Mouse (Mus musculus) hindbrain, embryonic 12.5 days (tissue): ENCODE data around the gene Hspa12a. TPM values are rescaled to one million over a fixed set of nuclear protein-coding genes. Genes with fewer than 3 reads are reported as not detected.

Experiments
- ATAC-seq: fragments of 200-750 bp; cut with Nextera tagmentation; 2 replicates; pipeline ENCODE4 v1.8.0; 2017; ENCODE audit warnings: moderate TSS enrichment; ENCODE audit not compliant: low FRiP score
- H3K27ac ChIP-seq: fragments of 300-500 bp; sonication (generic); 2 replicates; pipeline ENCODE4 v1.5.1; 2016; ENCODE audit warnings: mild to moderate bottlenecking
- H3K27me3 ChIP-seq: fragments of 300-500 bp; sonication (generic); 2 replicates; pipeline ENCODE4 v1.6.1; 2016; ENCODE audit warnings: mild to moderate bottlenecking
- H3K36me3 ChIP-seq: fragments of 300-500 bp; sonication (generic); 2 replicates; pipeline ENCODE4 v1.6.1; 2016; ENCODE audit warnings: mild to moderate bottlenecking
- H3K4me1 ChIP-seq: fragments of 300-500 bp; sonication (generic); 2 replicates; pipeline ENCODE4 v1.6.1; 2016
- H3K4me2 ChIP-seq: fragments of 300-500 bp; sonication (generic); replicated peaks from 2 replicates; pipeline ENCODE4 v1.6.1; 2016; ENCODE audit warnings: mild to moderate bottlenecking
- H3K4me3 ChIP-seq: fragments of 300-500 bp; sonication (generic); 2 replicates; pipeline ENCODE4 v1.5.1; 2016; ENCODE audit warnings: mild to moderate bottlenecking
- H3K9ac ChIP-seq: fragments of 300-500 bp; sonication (generic); 2 replicates; pipeline ENCODE4 v1.6.1; 2016; ENCODE audit warnings: mild to moderate bottlenecking, moderate library complexity
- H3K9me3 ChIP-seq: fragments of 300-500 bp; sonication (generic); replicated peaks from 2 replicates; pipeline ENCODE4 v1.6.1; 2016; ENCODE audit warnings: mild to moderate bottlenecking
- WGBS: fragments of 180-500 bp; shearing (Covaris S2); methylation state at CpG from one replicate; pipeline ENCODE4 v1.1.7; 2016; 5-methylcytosine and 5-hydroxymethylcytosine counted together
- polyA plus RNA-seq: library from polyadenylated mRNA; unstranded; fragments of >200 nt; fragmentation: Nextera tagmentation; extraction: Ambion mirVana; gene quantifications from 2 replicates; pipeline ENCODE4 v1.2.1, GENCODE M21; 2016

Hspa12a gene
- polyA plus RNA-seq, 1 experiment from 2014 or later, result 42.9 TPM

DNA sequence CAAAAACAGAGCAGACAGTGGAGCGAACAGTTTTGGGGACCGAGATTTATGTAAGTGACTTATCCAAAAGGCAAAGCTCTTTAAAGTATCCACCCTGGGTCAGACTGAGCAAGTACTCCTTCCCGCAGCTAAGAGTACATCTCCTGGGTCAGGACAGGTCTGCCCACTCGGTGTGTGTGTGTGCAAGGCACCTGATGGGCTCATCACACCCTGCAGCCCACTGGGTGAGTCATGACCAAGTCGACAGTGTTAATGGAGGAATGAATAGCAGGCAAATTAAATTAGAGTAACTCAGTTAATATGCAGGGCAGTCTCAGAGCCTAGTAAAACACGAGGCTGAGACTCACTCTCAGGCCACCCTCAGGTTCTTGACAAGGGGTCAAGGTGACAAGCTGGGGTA lies 134.6 kb downstream of the Hspa12a start:
- no peak for ATAC-seq
- 79% methylated on average over 6 of the region's 6 CpGs for WGBS
- H3K4me1 ChIP-seq, result peaks cover 4% of the 10 kb centered on the region; the same call in 1 of the 2 replicates

GRCm38 (mm10) chr19:58806364-58806763 lies 137.1 kb downstream of the Hspa12a start:
- no peak overlapping the region for H3K9ac ChIP-seq
- peaks cover 4% of the 10 kb centered on the region; the same call in 1 of the 2 replicates for H3K4me1 ChIP-seq
- H3K9me3 ChIP-seq, result 0 out of 2 replicates have a peak, but pooled peaks cover 3% of the 10 kb centered on the region
- H3K4me3 ChIP-seq, result no peak overlapping the region
- peaks cover 19% of the 10 kb centered on the region for H3K36me3 ChIP-seq
- H3K27me3 ChIP-seq, result no peaks in the 10 kb centered on the region
- H3K4me2 ChIP-seq, result no peak overlapping the region
- 9% methylated on average over 3 of the region's 3 CpGs for WGBS
- no peak overlapping the region for H3K27ac ChIP-seq
- ATAC-seq, result no peak

More for the DNA sequence above, 134.6 kb downstream of the Hspa12a start:
- H3K9ac ChIP-seq, result no peak overlapping the region
- no peaks in the 10 kb centered on the region for H3K27me3 ChIP-seq
- H3K36me3 ChIP-seq, result peaks cover 10% of the 10 kb centered on the region; the same call in 1 of the 2 replicates
- no peak overlapping the region for H3K4me3 ChIP-seq
- no peak overlapping the region for H3K4me2 ChIP-seq
- H3K27ac ChIP-seq, result no peak overlapping the region
- 0 out of 2 replicates have a peak, but pooled peaks cover 2% of the 10 kb centered on the region for H3K9me3 ChIP-seq

GRCm38 (mm10) chr19:58805191-58805779 lies 138.2 kb downstream of the Hspa12a start:
- 88% methylated on average over 9 of the region's 9 CpGs for WGBS

GRCm38 (mm10) chr19:58795114-58795669 lies 148.3 kb downstream of the Hspa12a start:
- Histone ChIP-seq H3K4me3 (no peak overlapping the region), H3K4me2 (no peak overlapping the region), H3K9ac (no peak overlapping the region), H3K27me3 (no peaks in the 10 kb centered on the region), H3K9me3 (no peaks in the 10 kb centered on the region), H3K36me3 (peaks cover 15% of the 10 kb centered on the region), H3K4me1 (0 out of 2 replicates have a peak, but pooled peaks cover 5% of the 10 kb centered on the region), H3K27ac (no peak overlapping the region)
- WGBS, result 79% methylated on average over 12 of the region's 12 CpGs
- no peak for ATAC-seq

More at GRCm38 (mm10) chr19:58805191-58805779, 138.2 kb downstream of the Hspa12a start:
- Histone ChIP-seq H3K4me3 (no peak overlapping the region), H3K27me3 (no peaks in the 10 kb centered on the region), H3K36me3 (peaks cover 21% of the 10 kb centered on the region), H3K9ac (no peak overlapping the region), H3K9me3 (0 out of 2 replicates have a peak, but pooled peaks cover 3% of the 10 kb centered on the region), H3K4me1 (peaks cover 4% of the 10 kb centered on the region; the same call in 1 of the 2 replicates), H3K4me2 (no peak overlapping the region), H3K27ac (no peak overlapping the region)
- ATAC-seq, result no peak

GRCm38 (mm10) chr19:58794284-58794683 lies 149.2 kb downstream of the Hspa12a start, which contains the start of gene 1700019N19Rik:
Gene 1700019N19Rik, minus strand, starts transcription at chr19:58794461.
- H3K27me3 ChIP-seq, result no peaks in the 10 kb centered on the region
- no peak within 1 kb of the TSS for H3K9ac ChIP-seq
- peaks cover 6% of the 10 kb centered on the region for H3K36me3 ChIP-seq
- no peak within 1 kb of the TSS for H3K4me2 ChIP-seq
- no peak within 1 kb of the TSS for H3K4me3 ChIP-seq
- H3K9me3 ChIP-seq, result no peaks in the 10 kb centered on the region
- H3K4me1 ChIP-seq, result 0 out of 2 replicates have a peak, but pooled peaks cover 5% of the 10 kb centered on the region
- no peak within 1 kb of the TSS for H3K27ac ChIP-seq
- 51% methylated on average over 10 of the region's 10 CpGs for WGBS
- no peak for ATAC-seq

DNA sequence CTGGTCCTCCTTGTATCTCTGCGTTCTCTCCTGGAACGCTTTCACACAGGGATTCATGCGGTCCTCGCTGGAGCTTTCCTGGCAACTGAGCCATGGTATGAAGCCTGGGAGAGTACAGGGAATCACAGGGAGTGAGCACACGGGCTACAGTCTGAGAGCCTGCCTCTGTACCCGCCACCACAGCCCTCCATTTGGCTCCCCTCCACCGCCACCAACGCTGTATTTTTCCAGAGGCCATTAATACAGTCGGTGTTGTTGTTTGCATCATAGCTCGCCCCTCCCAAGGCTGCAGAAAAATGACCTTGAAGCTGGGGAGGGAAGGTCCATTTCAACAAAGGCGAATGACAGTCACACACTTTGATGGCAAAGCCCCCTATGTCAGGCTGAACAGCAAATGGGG lies 154.3 kb downstream of the Hspa12a start:
- Histone ChIP-seq H3K4me1 (peaks cover 4% of the 10 kb centered on the region; the same call in 1 of the 2 replicates), H3K9me3 (no peaks in the 10 kb centered on the region), H3K4me2 (no peak overlapping the region), H3K27ac (0 out of 2 replicates have a peak overlapping the region, but pooled peaks have one; percentile 35), H3K27me3 (no peaks in the 10 kb centered on the region), H3K4me3 (no peak overlapping the region), H3K9ac (no peak overlapping the region), H3K36me3 (no peaks in the 10 kb centered on the region)
- ATAC-seq, result no peak
- WGBS, result 81% methylated on average over 11 of the region's 11 CpGs

DNA sequence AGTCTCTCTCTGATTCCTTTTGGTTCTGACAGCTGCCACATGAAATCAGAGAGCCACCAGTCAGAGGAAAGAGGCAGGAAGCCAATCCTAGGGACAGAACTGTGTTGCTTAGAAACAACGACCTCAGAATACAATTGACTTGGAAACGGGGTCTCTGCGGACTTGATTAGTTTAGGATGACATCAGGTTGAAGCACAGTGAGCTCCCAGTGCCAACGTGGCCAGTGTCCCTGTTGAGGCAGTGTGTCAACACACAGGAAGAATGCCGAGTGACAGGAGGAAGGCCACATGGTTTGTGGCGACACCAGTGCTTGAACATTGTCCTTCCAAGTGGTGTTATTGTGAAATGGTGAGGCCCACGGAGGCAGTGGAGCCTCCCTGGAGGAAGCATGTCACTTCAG lies 159.5 kb downstream of the Hspa12a start:
- 0 out of 2 replicates have a peak, but pooled peaks have one; percentile 54 for ATAC-seq
- no peak overlapping the region for H3K9ac ChIP-seq

GRCm38 (mm10) chr19:58781566-58781965 lies 161.9 kb downstream of the Hspa12a start:
- Histone ChIP-seq H3K27me3 (no peaks in the 10 kb centered on the region), H3K4me3 (no peak overlapping the region), H3K4me2 (no peak overlapping the region), H3K9ac (no peak overlapping the region), H3K36me3 (no peaks in the 10 kb centered on the region), H3K4me1 (peaks cover 11% of the 10 kb centered on the region), H3K9me3 (no peaks in the 10 kb centered on the region), H3K27ac (no peak overlapping the region)
- ATAC-seq, result no peak
- WGBS, result 31% methylated on average over 4 of the region's 4 CpGs

More for the DNA sequence above, 159.5 kb downstream of the Hspa12a start:
- Histone ChIP-seq H3K27ac (no peak overlapping the region), H3K36me3 (no peaks in the 10 kb centered on the region), H3K4me2 (no peak overlapping the region), H3K9me3 (no peaks in the 10 kb centered on the region), H3K4me3 (no peak overlapping the region), H3K4me1 (peaks cover 11% of the 10 kb centered on the region), H3K27me3 (no peaks in the 10 kb centered on the region)
- WGBS, result 38% methylated on average over 7 of the region's 7 CpGs

DNA sequence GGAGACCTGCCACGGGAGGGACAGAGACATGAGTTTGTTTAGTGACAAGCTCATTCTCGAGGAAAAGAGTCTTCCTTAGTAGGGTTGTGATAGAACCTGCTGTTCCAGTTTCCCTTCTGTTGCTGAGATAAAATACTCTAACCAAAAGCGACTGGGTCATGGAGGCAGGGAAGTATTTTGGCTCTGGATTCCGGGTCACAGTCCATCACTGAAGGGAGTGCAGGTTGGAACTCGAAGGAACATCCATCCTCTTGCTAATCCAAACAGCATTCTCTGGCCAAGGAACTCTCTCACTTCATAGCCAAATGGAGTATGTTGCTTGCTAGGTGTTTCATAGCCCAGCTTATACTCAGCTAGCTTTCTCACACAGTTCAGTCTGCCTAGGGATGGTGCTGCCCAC lies 167.0 kb downstream of the Hspa12a start:
- H3K9ac ChIP-seq, result no peak overlapping the region
- no peak overlapping the region for H3K4me3 ChIP-seq
- no peaks in the 10 kb centered on the region for H3K27me3 ChIP-seq
- H3K9me3 ChIP-seq, result no peaks in the 10 kb centered on the region
- 76% methylated on average over 5 of the region's 5 CpGs for WGBS
- H3K36me3 ChIP-seq, result no peaks in the 10 kb centered on the region
- H3K4me1 ChIP-seq, result no peaks in the 10 kb centered on the region; the same call in 1 of the 2 replicates
- H3K4me2 ChIP-seq, result no peak overlapping the region
- no peak overlapping the region for H3K27ac ChIP-seq
- ATAC-seq, result no peak

DNA sequence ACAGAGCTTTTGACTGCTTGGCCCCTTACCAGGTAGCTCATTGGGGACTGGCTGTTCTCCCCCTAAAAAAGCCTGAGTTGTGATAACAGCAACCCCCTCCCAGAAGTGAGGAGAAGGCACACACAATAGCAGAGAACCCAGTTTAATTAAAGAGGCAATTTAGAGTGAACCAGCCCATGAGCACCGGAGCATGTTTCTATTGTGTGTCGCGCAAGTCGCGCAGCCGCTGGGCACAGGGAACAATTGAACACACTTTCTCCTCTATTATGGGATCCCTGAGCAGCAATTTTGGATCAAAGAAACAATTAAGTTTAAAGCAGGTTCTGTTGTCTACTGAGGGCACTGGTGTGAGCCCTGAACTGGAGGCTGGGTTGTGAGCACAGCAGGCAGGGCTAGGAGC lies 176.1 kb downstream of the Hspa12a start:
- H3K4me1 ChIP-seq, result no peaks in the 10 kb centered on the region; the same call in 1 of the 2 replicates
- H3K4me2 ChIP-seq, result no peak overlapping the region
- no peaks in the 10 kb centered on the region for H3K9me3 ChIP-seq
- no peak overlapping the region for H3K9ac ChIP-seq
- peaks cover 5% of the 10 kb centered on the region; the same call in 1 of the 2 replicates for H3K27me3 ChIP-seq
- ATAC-seq, result no peak
- no peak overlapping the region for H3K4me3 ChIP-seq
- no peaks in the 10 kb centered on the region for H3K36me3 ChIP-seq
- WGBS, result 44% methylated on average over 6 of the region's 6 CpGs
- H3K27ac ChIP-seq, result no peak overlapping the region

DNA sequence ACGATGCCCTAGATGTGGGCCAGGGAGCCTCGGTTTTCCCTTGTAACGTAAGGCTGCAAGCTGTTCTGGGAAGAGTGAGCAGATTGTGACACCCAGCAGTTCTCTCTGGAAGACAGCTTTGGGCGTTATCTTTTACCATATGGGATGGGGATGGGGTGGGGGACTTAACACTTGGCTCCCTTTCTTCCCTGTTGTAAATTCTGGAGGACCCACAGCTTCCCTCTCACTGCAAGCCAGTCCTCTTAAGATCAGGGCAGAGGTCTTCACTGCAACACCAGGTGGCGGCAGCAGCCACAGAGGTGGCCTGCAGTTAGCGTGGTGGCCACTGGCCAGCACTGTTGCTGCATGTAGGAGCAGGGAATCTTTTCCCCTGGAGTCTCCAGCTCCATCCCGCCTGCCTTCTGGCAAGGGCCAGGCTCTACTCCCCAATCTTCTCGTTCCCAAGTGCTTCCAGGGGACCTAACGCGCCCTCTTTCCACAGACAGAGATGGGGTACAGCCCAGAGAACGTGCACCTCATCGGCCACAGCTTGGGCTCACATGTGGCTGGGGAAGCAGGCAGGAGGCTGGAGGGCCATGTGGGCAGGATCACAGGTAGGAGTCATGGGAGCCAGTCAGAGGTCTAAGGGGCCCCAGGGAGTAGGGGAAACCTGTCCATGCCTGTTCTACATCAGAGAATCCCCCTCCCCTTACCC lies 180.5 kb downstream of the Hspa12a start:
- Histone ChIP-seq H3K4me1 (no peaks in the 10 kb centered on the region; the same call in 1 of the 2 replicates), H3K9ac (no peak overlapping the region), H3K4me2 (no peak overlapping the region; the same call in 1 of the 2 replicates), H3K27ac (no peak overlapping the region), H3K36me3 (no peaks in the 10 kb centered on the region), H3K9me3 (no peaks in the 10 kb centered on the region), H3K27me3 (peaks cover 3% of the 10 kb centered on the region; the same call in 1 of the 2 replicates), H3K4me3 (no peak overlapping the region)
- 12% methylated on average over 12 of the region's 12 CpGs for WGBS
- ATAC-seq, result peak; percentile 56

GRCm38 (mm10) chr19:58762316-58762715 lies 181.1 kb downstream of the Hspa12a start:
- Histone ChIP-seq H3K4me3 (no peak overlapping the region), H3K9ac (no peak overlapping the region), H3K27ac (no peak overlapping the region), H3K36me3 (no peaks in the 10 kb centered on the region), H3K9me3 (no peaks in the 10 kb centered on the region), H3K4me1 (no peaks in the 10 kb centered on the region; the same call in 1 of the 2 replicates), H3K27me3 (peaks cover 3% of the 10 kb centered on the region; the same call in 1 of the 2 replicates), H3K4me2 (no peak overlapping the region)
- WGBS, result 29% methylated on average over 6 of the region's 6 CpGs
- peak; percentile 26; the same call in 1 of the 2 replicates for ATAC-seq
